Mouse (Mus musculus): ENCODE results near the gene Map3k6.

- TF ChIP-seq POLR2A (IDR thresholded peaks at IDR 0.05; ENCODE audit: low read depth, low read length), result no peak
- TF ChIP-seq CTCF (IDR thresholded peaks at IDR 0.05; ENCODE audit: extremely low read depth, insufficient read depth, insufficient read length, insufficient replicate concordance), result no peak
Measured at GRCm38 (mm10) chr4:133281951-133282481, 41.4 kb downstream of the Map3k6 start.

All from spleen, adult 2 months (tissue).